Mouse (Mus musculus): ENCODE results near the gene Gm11168. TPM values are rescaled to one million over a fixed set of nuclear protein-coding genes. Genes with fewer than 3 reads are reported as not detected.
"Not testable (repeated sequence)": the region's sequence is repeated elsewhere in the genome, so short reads cannot be mapped to it uniquely, and the experiment has no call there.

Gene Gm11168
- total RNA-seq, 2 experiments from 2014 or later = not detected

DNA sequence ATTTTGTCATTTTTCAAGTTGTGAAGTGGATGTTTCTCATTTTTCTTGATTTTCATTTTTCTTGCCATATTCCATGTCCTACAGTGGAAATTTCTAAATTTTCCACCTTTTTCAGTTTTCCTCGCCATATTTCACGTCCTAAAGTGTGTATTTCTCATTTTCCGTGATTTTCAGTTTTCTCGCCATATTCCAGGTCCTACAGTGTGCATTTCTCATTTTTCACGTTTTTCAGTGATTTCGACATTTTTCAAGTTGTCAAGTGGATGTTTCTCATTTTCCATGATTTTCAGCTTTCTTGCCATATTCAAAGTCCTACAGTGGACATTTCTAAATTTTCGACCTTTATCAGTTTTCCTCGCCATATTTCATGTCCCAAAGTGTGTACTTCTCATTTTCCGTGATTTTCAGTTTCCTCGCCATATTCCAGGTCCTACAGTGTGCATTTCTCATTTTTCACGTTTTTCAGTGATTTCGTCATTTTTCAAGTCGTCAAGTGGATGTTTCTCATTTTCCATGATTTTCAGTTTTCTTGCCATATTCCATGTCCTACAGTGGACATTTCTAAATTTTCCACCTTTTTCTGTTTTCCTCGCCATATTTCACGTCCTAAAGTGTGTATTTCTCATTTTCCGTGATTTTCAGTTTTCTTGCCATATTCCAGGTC is 21.0 kb downstream of the Gm11168 start:
- DNase-seq = peak; percentile 16 to 92
- intact Hi-C loops (cut with DNase I) = not testable (repeated sequence)

DNA sequence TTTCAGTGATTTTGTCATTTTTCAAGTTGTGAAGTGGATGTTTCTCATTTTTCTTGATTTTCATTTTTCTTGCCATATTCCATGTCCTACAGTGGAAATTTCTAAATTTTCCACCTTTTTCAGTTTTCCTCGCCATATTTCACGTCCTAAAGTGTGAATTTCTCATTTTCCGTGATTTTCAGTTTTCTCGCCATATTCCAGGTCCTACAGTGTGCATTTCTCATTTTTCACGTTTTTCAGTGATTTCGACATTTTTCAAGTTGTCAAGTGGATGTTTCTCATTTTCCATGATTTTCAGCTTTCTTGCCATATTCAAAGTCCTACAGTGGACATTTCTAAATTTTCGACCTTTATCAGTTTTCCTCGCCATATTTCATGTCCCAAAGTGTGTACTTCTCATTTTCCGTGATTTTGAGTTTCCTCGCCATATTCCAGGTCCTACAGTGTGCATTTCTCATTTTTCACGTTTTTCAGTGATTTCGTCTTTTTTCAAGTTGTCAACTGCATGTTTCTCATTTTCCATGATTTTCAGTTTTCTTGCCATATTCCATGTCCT is 21.8 kb downstream of the Gm11168 start, which contains the start of gene Gm10717:
Gene Gm10717, plus strand, starts transcription at position 506 of the 556 bp plus-strand sequence.
- intact Hi-C loops (cut with DNase I) = not testable (repeated sequence)
- peak; percentile 40 to 71 for DNase-seq

DNA sequence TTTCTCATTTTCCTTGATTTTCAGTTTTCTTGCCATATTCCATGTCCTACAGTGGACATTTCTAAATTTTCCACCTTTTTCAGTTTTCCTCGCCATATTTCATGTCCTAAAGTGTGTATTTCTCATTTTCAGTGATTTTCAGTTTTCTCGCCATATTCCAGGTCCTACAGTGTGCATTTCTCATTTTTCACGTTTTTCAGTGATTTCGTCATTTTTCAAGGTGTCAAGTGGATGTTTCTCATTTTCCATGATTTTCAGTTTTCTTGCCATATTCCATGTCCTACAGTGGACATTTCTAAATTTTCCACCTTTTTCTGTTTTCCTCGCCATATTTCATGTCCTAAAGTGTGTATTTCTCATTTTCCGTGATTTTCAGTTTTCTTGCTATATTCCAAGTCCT is 22.5 kb downstream of the Gm11168 start:
- DNase-seq = peak; percentile 26 to 81
- intact Hi-C loops (cut with DNase I) = not testable (repeated sequence)

DNA sequence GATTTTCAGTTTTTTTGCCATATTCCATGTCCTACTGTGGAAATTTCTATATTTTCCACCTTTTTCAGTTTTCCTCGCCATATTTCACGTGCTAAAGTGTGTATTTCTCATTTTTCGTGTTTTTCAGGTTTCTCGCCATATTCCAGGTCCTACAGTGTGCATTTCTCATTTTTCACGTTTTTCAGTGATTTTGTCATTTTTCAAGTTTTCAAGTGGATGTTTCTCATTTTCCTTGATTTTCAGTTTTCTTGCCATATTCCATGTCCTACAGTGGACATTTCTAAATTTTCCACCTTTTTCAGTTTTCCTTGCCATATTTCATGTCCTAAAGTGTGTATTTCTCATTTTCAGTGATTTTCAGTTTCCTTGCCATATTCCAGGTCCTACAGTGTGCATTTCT is 23.0 kb downstream of the Gm11168 start:
- intact Hi-C loops (cut with DNase I); DNase-seq: not testable (repeated sequence)

DNA sequence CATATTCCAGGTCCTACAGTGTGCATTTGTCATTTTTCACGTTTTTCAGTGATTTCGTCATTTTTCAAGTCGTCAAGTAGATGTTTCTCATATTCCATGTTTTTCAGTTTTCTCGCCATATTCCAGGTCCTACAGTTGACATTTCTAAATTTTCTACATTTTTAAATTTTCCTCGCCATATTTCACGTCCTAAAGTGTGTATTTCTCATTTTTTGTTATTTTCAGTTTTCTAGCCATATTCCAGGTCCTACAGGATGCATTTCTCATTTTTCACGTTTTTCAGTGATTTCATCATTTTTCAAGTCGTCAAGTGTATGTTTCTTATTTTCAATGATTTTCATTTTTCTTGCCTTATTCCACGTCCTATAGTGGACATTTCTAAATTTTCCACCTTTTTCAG is 23.6 kb downstream of the Gm11168 start:
- DNase-seq; intact Hi-C loops (cut with DNase I): not testable (repeated sequence)

DNA sequence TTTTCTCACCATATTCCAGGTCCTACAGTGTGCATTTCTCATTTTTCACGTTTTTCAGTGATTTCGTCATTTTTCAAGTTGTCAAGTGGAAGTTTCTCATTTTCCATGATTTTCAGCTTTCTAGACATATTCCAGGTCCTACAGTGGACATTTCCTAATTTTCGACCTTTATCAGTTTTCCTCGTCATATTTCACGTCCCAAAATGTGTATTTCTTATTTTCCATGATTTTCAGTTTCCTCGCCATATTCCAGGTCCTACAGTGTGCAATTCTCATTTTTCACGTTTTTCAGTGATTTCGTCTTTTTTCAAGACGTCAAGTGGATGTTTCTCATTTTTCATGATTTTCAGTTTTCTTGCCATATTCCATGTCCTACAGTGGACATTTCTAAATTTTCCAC is 24.1 kb downstream of the Gm11168 start:
- intact Hi-C loops (cut with DNase I); DNase-seq: not testable (repeated sequence)

DNA sequence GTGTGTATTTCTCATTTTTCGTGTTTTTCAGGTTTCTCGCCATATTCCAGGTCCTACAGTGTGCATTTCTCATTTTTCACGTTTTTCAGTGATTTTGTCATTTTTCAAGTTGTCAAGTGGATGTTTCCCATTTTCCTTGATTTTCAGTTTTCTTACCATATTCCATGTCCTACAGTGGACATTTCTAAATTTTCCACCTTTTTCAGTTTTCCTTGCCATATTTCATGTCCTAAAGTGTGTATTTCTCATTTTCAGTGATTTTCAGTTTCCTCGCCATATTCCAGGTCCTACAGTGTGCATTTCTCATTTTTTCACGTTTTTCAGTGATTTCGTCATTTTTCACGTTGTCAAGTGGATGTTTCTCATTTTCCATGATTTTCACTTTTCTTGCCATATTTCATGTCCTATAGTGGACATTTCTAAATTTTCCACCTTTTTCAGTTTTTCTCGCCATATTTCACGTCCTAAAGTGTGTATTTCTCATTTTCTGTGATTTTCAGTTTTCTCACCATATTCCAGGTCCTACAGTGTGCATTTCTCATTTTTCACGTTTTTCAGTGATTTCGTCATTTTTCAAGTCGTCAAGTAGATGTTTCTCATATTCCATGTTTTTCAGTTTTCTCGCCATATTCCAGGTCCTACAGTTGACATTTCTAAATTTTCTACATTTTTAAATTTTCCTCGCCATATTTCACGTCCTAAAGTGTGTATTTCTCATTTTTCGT is 26.3 kb downstream of the Gm11168 start:
- DNase-seq = peak; percentile 7 to 63
- intact Hi-C loops (cut with DNase I) = not testable (repeated sequence)

DNA sequence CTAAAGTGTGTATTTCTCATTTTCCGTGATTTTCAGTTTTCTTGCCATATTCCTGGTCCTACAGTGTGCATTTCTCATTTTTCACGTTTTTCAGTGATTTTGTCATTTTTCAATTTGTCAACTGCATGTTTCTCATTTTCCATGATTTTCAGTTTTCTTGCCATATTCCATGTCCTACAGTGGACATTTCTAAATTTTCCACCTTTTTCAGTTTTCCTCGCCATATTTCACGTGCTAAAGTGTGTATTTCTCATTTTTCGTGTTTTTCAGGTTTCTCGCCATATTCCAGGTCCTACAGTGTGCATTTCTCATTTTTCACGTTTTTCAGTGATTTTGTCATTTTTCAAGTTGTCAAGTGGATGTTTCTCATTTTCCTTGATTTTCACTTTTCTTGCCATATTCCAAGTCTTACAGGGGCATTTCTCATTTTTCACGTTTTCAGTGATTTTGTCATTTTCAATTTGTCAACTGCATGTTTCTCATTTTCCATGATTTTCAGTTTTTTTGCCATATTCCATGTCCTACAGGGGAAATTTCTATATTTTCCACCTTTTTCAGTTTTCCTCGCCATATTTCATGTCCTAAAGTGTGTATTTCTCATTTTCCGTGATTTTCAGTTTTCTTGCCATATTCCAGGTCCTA is 27.7 kb downstream of the Gm11168 start:
- DNase-seq; intact Hi-C loops (cut with DNase I): not testable (repeated sequence)

DNA sequence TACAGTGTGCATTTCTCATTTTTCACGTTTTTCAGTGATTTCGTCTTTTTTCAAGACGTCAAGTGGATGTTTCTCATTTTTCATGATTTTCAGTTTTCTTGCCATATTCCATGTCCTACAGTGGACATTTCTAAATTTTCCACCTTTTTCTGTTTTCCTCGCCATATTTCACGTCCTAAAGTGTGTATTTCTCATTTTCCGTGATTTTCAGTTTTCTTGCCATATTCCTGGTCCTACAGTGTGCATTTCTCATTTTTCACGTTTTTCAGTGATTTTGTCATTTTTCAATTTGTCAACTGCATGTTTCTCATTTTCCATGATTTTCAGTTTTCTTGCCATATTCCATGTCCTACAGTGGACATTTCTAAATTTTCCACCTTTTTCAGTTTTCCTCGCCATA is 31.2 kb downstream of the Gm11168 start, which contains the start of gene Gm17535:
Gene Gm17535, plus strand, starts transcription at position 301 of the 400 bp plus-strand sequence.
- DNase-seq; intact Hi-C loops (cut with DNase I): not testable (repeated sequence)

DNA sequence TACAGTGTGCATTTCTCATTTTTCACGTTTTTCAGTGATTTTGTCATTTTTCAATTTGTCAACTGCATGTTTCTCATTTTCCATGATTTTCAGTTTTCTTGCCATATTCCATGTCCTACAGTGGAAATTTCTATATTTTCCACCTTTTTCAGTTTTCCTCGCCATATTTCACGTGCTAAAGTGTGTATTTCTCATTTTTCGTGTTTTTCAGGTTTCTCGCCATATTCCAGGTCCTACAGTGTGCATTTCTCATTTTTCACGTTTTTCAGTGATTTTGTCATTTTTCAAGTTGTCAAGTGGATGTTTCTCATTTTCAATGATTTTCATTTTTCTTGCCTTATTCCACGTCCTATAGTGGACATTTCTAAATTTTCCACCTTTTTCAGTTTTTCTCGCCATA is 33.4 kb downstream of the Gm11168 start, which contains the start of gene Gm10715:
Gene Gm10715, plus strand, starts transcription at position 301 of the 400 bp plus-strand sequence.
- DNase-seq; intact Hi-C loops (cut with DNase I): not testable (repeated sequence)

DNA sequence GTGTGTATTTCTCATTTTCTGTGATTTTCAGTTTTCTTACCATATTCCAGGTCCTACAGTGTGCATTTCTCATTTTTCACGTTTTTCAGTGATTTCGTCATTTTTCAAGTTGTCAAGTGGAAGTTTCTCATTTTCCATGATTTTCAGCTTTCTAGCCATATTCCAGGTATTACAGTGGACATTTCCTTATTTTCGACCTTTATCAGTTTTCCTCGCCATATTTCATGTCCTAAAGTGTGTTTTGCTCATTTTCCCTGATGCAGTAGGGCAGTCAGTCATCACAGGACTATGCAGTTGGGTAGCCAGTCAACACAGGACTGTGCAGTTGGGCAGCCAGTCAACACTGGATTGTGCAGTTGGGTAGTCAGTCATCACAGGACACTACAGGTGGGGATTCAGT is 35.0 kb downstream of the Gm11168 start:
- intact Hi-C loops (cut with DNase I); DNase-seq: not testable (repeated sequence)

Small RNAs within 50 kb of the gene (microRNA-seq; reads per million reads assigned to microRNA genes)
- gene Mir101c = 0 reads per million in 2 experiments

Other genes with a start within 250 kb of the Gm11168 start
- gene Gm10722, start 2.4 kb upstream of the Gm11168 start, total RNA-seq (2021) = not detected
- gene Gm10721, start 9.8 kb downstream of the Gm11168 start, total RNA-seq (2021) = not detected
- gene Gm10720, start 12.3 kb downstream of the Gm11168 start, total RNA-seq (2021) = not detected
- gene Gm10719, start 14.1 kb downstream of the Gm11168 start, total RNA-seq (2021) = under 1 TPM in 1 of 2 experiments, not detected in 1; 0.54 TPM
- not detected for gene Gm10718, start 20.2 kb downstream of the Gm11168 start, total RNA-seq (2021)
- not detected for gene Gm10717, start 22.1 kb downstream of the Gm11168 start, total RNA-seq (2021)
- gene Gm17535, start 31.3 kb downstream of the Gm11168 start, total RNA-seq (2021) = not detected
- not detected for gene Gm10715, start 33.5 kb downstream of the Gm11168 start, total RNA-seq (2021)